Mouse (Mus musculus) liver, adult 2 months (tissue): Measurements from ENCODE around the gene Erich4. TPM values are rescaled to one million over a fixed set of nuclear protein-coding genes. Genes with fewer than 3 reads are reported as not detected.

Experiments
- DNase-seq: peaks from one replicate; pipeline ENCODE4 v3.0.0-alpha.2; 2011; ENCODE audit warnings: low read depth, low spot score; ENCODE audit errors: extremely low read depth
- H3K27ac ChIP-seq: fragments of 200-500 bp; replicated peaks from 2 replicates; pipeline ENCODE4 v1.5.1; 2012; ENCODE audit warnings: low read depth, mild to moderate bottlenecking, control low read depth, inconsistent platforms, low read length; ENCODE audit not compliant: insufficient read depth
- H3K27me3 ChIP-seq: fragments of 200-500 bp; 2 replicates; pipeline ENCODE4 v1.6.1; 2012; ENCODE audit warnings: mild to moderate bottlenecking, moderate library complexity, low read length, inconsistent platforms; ENCODE audit not compliant: control insufficient read depth, insufficient read depth
- H3K36me3 ChIP-seq: fragments of 200-500 bp; 2 replicates; pipeline ENCODE4 v1.6.1; 2012; ENCODE audit warnings: low read length, inconsistent platforms; ENCODE audit not compliant: control insufficient read depth, insufficient read depth
- H3K4me1 ChIP-seq: fragments of 200-500 bp; 2 replicates; pipeline ENCODE4 v1.6.1; 2011; ENCODE audit warnings: low read length; ENCODE audit not compliant: control insufficient read depth, insufficient read depth
- H3K4me3 ChIP-seq: fragments of 200-500 bp; 2 replicates; pipeline ENCODE4 v1.5.1; 2011; ENCODE audit warnings: low read depth, mild to moderate bottlenecking, control low read depth, low read length, moderate library complexity; ENCODE audit not compliant: insufficient read depth
- H3K79me2 ChIP-seq: fragments of 200-500 bp; 2 replicates; pipeline ENCODE4 v1.6.1; 2012; ENCODE audit warnings: inconsistent platforms, mild to moderate bottlenecking, low read length, moderate library complexity; ENCODE audit not compliant: control insufficient read depth, insufficient read depth
- H3K9ac ChIP-seq: fragments of 200-500 bp; 2 replicates; pipeline ENCODE4 v1.6.1; 2012; ENCODE audit warnings: low read depth, mild to moderate bottlenecking, control low read depth, inconsistent platforms, low read length
- CTCF ChIP-seq: fragments of 200-500 bp; IDR thresholded peaks from 2 replicates; pipeline ENCODE4 v1.5.1; 2011; ENCODE audit warnings: low read depth, low read length, control low read depth
- POLR2A ChIP-seq: fragments of 200-500 bp; IDR thresholded peaks from 2 replicates; pipeline ENCODE4 v1.6.1; 2011; ENCODE audit warnings: low read length, control low read depth; ENCODE audit not compliant: insufficient read depth; ENCODE audit errors: extremely low read depth
- WGBS: fragments of 180-500 bp; shearing (Covaris S2); methylation state at CpG from one replicate; pipeline ENCODE4 v1.1.7; 2018; 5-methylcytosine and 5-hydroxymethylcytosine counted together
- polyA plus RNA-seq: library from polyadenylated mRNA; depleted of rRNA; stranded (reverse); fragments of >200 nt; gene quantifications from 2 replicates; pipeline ENCODE4 v1.2.3, GENCODE M21; 2012
- total RNA-seq: library from RNA; depleted of rRNA; stranded (reverse); fragments of >200 nt; gene quantifications from 2 replicates; pipeline ENCODE4 v1.2.3, GENCODE M21; 2014

Gene Erich4
- total and polyA plus RNA-seq, 2 experiments = not detected

DNA sequence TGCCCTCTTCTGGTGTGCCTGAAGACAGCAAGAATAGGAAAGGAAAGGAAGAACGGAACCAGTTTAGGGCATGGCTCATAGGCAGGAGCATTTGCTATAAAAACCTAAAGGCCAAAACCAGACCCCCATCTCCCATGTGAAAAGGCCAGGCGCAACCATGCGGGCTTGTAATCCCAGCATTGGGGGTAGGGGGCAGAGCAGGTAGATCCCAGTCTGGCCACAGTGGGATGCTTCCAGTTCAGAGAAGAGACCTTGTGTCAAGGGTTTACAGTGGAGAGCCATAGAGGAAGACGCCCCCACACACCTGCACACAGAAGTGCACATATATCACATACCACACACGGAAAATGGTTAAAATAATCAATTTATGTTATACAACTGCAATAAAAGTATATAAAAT is 1.6 kb downstream of the Erich4 start:
- no peak overlapping the region for H3K4me3 ChIP-seq
- H3K79me2 ChIP-seq = no peaks in the 10 kb centered on the region
- 96% methylated on average over 5 of the region's 5 CpGs for WGBS
- no peaks in the 10 kb centered on the region for H3K4me1 ChIP-seq
- no peaks in the 10 kb centered on the region for H3K27me3 ChIP-seq
- TF ChIP-seq POLR2A (no peak), CTCF (no peak)
- no peaks in the 10 kb centered on the region for H3K36me3 ChIP-seq
- H3K27ac ChIP-seq = no peak overlapping the region
- no peak for DNase-seq
- H3K9ac ChIP-seq = no peak overlapping the region

- Histone ChIP-seq H3K9ac (no peak overlapping the region), H3K79me2 (no peaks in the 10 kb centered on the region), H3K4me1 (no peaks in the 10 kb centered on the region), H3K27ac (no peak overlapping the region), H3K36me3 (no peaks in the 10 kb centered on the region), H3K4me3 (no peak overlapping the region), H3K27me3 (no peaks in the 10 kb centered on the region)
- TF ChIP-seq POLR2A (no peak), CTCF (no peak)
- 40% methylated on average over 7 of the region's 7 CpGs for WGBS
- DNase-seq = no peak
These were observed 4.2 kb downstream of the Erich4 start for GRCm38 (mm10) chr7:25611501-25611900.

DNA sequence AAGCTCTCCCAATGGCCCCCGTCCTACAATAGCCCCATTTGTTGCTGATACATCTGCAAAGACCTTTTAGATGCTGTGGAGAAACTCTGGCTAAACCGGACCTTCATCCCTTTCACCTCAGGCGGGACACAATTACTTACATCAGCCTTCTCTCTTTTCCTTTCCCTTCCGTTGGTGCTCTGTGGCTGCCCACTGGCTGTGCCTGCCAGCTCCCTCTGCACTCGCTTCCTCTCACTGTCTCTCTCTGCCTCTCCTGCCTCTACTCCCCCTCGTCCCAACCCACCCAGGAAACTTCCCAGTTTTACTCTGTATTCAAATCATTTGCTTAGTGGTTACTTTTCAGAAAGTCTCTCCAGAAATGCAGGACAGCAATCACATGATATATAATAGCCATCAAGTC is 5.6 kb downstream of the Erich4 start:
- Histone ChIP-seq H3K79me2 (no peaks in the 10 kb centered on the region), H3K36me3 (no peaks in the 10 kb centered on the region), H3K27me3 (no peaks in the 10 kb centered on the region), H3K4me3 (no peak overlapping the region), H3K27ac (no peak overlapping the region), H3K4me1 (no peaks in the 10 kb centered on the region), H3K9ac (no peak overlapping the region)
- DNase-seq = no peak
- 57% methylated on average over 6 of the region's 6 CpGs for WGBS
- TF ChIP-seq POLR2A (no peak), CTCF (no peak)

- no peaks in the 10 kb centered on the region for H3K36me3 ChIP-seq
- no peak overlapping the region for H3K4me3 ChIP-seq
- WGBS = 64% methylated on average over 2 of the region's 2 CpGs
- H3K27ac ChIP-seq = no peak overlapping the region
- H3K9ac ChIP-seq = no peak overlapping the region
- no peaks in the 10 kb centered on the region for H3K4me1 ChIP-seq
- no peak for DNase-seq
- no peaks in the 10 kb centered on the region for H3K79me2 ChIP-seq
- TF ChIP-seq CTCF (no peak), POLR2A (no peak)
- no peaks in the 10 kb centered on the region for H3K27me3 ChIP-seq
These were observed 8.5 kb downstream of the Erich4 start for GRCm38 (mm10) chr7:25607196-25607595.

GRCm38 (mm10) chr7:25606625-25607063 is 9.0 kb downstream of the Erich4 start:
- Histone ChIP-seq H3K79me2 (no peaks in the 10 kb centered on the region), H3K27me3 (no peaks in the 10 kb centered on the region), H3K36me3 (no peaks in the 10 kb centered on the region), H3K9ac (no peak overlapping the region), H3K27ac (no peak overlapping the region), H3K4me1 (no peaks in the 10 kb centered on the region), H3K4me3 (no peak overlapping the region)
- WGBS = 79% methylated on average over 4 of the region's 4 CpGs
- DNase-seq = no peak
- TF ChIP-seq POLR2A = no peak
- TF ChIP-seq CTCF = no peak

DNA sequence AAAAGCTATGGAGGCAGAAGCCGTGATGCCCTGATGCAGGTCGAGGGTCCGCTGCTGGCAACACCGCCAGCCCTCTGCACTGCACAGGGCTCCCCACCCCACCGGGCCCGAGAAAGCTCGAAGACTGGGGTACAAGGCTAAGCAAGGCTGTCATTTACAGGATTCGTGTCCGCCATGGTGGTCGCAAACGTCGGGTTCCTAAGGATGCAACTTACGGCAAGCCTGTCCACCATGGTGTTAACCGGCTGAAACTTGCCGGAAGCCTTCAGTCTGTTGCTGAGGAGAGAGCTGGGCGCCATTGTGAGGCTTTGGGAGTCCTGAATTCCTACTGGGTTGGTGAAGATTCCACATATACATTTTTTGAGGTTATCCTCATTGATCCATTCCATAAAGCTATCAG is 14.3 kb downstream of the Erich4 start:
- no peaks in the 10 kb centered on the region for H3K79me2 ChIP-seq
- no peaks in the 10 kb centered on the region for H3K36me3 ChIP-seq
- H3K9ac ChIP-seq = no peak overlapping the region
- TF ChIP-seq CTCF = no peak
- no peak for DNase-seq
- 91% methylated on average over 16 of the region's 16 CpGs for WGBS
- H3K4me1 ChIP-seq = no peaks in the 10 kb centered on the region
- no peak overlapping the region for H3K27ac ChIP-seq
- no peaks in the 10 kb centered on the region for H3K27me3 ChIP-seq
- H3K4me3 ChIP-seq = no peak overlapping the region
